Mouse (Mus musculus): ENCODE measurements around the gene Olfr857. TPM values are rescaled to one million over a fixed set of nuclear protein-coding genes. Genes with fewer than 3 reads are reported as not detected.
"Not testable (repeated sequence)": the region's sequence is repeated elsewhere in the genome, so short reads cannot be mapped to it uniquely, and the experiment has no call there.

Gene Olfr857
- not detected in 2 replicates for polyA plus RNA-seq (2015; fragmentation: Nextera tagmentation; extraction: Ambion mirVana)

DNA sequence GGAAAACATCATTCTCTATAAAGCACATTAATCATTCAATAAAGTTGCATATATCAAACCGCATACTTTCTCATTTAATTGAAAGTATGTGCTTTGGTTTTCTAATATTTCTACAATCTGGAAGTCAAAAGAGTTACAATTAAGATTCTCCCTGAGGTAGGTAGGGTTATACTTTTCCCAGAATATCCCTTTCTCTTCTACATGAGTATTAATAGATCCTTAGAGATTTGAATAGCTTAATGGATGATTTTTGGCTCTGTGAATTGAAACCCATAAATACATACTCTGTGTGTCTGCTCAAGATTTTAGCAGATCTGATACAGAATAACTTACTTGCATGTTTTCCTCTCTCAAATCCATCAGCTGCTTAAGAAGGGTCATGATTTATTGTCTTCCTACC is at the start of gene Olfr857:
TSS of gene Olfr857 (plus strand) at position 301 of the 400 bp plus-strand sequence.
- H3K9me3 ChIP-seq: 0 out of 2 replicates have a peak, but pooled peaks cover 2% of the 10 kb centered on the region
- H3K4me1 ChIP-seq: no peaks in the 10 kb centered on the region
- H3K27me3 ChIP-seq: no peaks in the 10 kb centered on the region
- H3K4me2 ChIP-seq: no peak within 1 kb of the TSS
- H3K27ac ChIP-seq: no peak within 1 kb of the TSS
- no peak within 1 kb of the TSS for H3K4me3 ChIP-seq
- WGBS: 83% methylated on average over 1 of the region's 1 CpGs
- no peak for ATAC-seq (ENCODE audit: borderline replicate concordance, extremely low read depth, low FRiP score, low TSS enrichment)
- H3K36me3 ChIP-seq: no peaks in the 10 kb centered on the region
- no peak within 1 kb of the TSS for H3K9ac ChIP-seq

DNA sequence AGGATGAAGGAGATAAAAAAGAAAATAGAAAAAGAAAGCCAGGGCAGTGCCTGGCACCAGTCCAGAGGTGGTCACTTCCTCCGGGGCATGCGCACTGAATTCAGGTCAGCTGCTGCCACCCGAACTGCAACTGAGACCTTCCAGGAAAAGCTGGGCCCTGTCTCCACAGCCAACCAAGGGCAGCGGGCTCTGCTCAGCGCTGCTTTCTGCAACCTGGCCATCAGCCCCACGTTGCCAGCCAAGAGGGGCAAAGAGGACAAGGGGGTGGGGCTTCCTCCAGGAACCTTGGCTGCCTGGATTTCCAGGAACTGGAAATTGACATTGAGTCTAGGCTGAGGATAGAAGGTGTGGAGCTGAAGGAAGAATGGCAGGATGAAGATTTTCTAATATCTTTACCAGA is 19.0 kb upstream of the Olfr857 start:
- H3K27me3 ChIP-seq: no peaks in the 10 kb centered on the region
- no peak for ATAC-seq (ENCODE audit: borderline replicate concordance, extremely low read depth, low FRiP score, low TSS enrichment)
- WGBS: 84% methylated on average over 6 of the region's 6 CpGs
- H3K27ac ChIP-seq: no peak overlapping the region
- no peak overlapping the region for H3K9ac ChIP-seq
- H3K4me1 ChIP-seq: no peaks in the 10 kb centered on the region
- H3K9me3 ChIP-seq: no peaks in the 10 kb centered on the region
- H3K36me3 ChIP-seq: no peaks in the 10 kb centered on the region
- no peak overlapping the region for H3K4me3 ChIP-seq
- no peak overlapping the region for H3K4me2 ChIP-seq

DNA sequence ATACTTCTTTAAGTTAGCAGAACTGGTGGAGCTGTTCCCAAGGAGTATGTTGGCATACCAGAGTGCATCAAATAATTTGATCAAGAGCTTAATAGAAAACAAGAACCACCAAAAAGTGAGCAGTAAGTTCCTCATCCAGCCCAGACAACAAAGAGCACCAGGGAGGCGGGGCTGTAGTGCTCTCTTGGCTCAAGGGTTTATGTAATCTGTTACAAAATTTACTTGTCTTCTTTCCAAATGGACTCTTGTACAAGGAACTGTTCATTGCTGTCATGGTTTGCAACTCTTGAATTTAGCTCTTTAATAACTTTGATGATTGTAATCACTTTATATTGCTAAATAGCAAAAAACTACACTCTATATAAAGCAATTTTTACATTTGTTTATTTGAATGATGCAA is 17.8 kb upstream of the Olfr857 start:
- no peaks in the 10 kb centered on the region for H3K27me3 ChIP-seq
- ATAC-seq (ENCODE audit: borderline replicate concordance, extremely low read depth, low FRiP score, low TSS enrichment): no peak
- no peaks in the 10 kb centered on the region for H3K4me1 ChIP-seq
- no peak overlapping the region for H3K4me3 ChIP-seq
- 68% methylated on average over 1 of the region's 1 CpGs for WGBS
- no peak overlapping the region for H3K9ac ChIP-seq
- no peaks in the 10 kb centered on the region for H3K36me3 ChIP-seq
- H3K27ac ChIP-seq: no peak overlapping the region
- H3K9me3 ChIP-seq: no peaks in the 10 kb centered on the region
- no peak overlapping the region for H3K4me2 ChIP-seq

DNA sequence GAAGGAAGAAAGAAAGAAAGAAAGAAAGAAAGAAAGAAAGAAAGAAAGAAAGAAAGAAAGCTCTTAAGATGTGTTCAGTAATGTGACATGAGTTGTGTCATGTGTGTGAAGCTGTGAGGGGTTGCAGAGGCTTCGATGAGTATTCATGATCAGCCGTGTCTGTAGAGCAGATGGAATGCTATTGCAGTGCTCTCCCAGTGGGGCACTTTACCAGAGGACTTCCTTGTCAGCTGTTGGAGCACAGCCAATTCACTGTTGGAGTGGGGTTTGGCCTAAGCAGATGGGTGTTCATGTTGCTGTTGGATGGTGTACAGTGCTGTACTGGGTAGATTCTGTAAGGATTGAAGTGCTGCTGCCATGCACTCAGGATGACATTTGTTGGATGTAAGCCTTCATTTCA is 16.8 kb upstream of the Olfr857 start:
- Histone ChIP-seq H3K27me3 (no peaks in the 10 kb centered on the region), H3K9ac (no peak overlapping the region), H3K4me3 (no peak overlapping the region), H3K36me3 (no peaks in the 10 kb centered on the region), H3K27ac (no peak overlapping the region), H3K4me2 (no peak overlapping the region), H3K4me1 (no peaks in the 10 kb centered on the region), H3K9me3 (no peaks in the 10 kb centered on the region)
- WGBS: 73% methylated on average over 2 of the region's 2 CpGs
- ATAC-seq (ENCODE audit: borderline replicate concordance, extremely low read depth, low FRiP score, low TSS enrichment): no peak

DNA sequence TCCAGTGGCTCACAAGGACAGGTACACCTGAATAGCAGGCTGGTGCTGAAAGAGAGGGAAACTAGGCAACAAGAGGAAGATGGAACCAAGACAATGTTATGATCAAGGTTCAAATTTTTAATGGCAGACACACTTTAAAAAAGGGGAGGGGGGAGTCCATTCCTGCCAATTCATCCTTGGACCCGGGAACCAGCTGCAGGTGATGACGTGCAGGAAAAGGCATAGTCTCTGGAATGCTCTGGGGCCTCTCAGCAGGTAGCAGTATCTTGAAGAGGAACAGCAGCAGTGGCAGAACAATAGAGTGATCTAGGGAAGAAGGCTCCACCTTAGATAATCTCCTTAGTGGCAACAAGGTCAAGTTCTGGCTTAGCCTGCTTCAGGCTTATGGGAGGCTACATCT is 14.9 kb upstream of the Olfr857 start:
- H3K36me3 ChIP-seq; H3K27ac ChIP-seq; H3K4me1 ChIP-seq; H3K4me3 ChIP-seq; ATAC-seq (ENCODE audit: borderline replicate concordance, extremely low read depth, low FRiP score, low TSS enrichment); H3K27me3 ChIP-seq; H3K9me3 ChIP-seq; H3K4me2 ChIP-seq; H3K9ac ChIP-seq: not testable (repeated sequence)
- 36% methylated on average over 2 of the region's 2 CpGs for WGBS

DNA sequence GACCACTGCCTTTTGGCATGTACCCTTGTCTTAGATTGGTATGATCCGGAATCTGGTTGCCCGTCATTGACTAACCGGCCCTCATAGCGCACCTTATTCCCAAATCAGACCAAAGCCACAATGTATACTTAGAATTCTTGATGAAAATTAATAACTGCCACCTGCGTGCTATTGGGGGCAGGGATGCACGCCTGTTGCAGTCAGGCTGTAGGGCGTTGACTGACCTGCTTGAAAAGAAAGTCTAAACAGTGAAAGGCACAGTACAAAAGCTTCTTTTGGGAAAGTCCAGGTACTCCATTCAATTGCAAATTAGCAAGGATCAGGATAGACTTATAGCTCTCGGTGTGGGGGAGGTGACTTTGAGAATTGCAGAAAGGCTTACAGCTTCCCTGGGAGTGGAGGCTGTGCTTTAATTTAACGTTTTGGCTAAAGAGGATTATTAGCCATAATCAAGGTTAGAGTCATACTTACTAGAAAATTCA is 14.3 kb upstream of the Olfr857 start:
- H3K4me3 ChIP-seq, H3K9me3 ChIP-seq, H3K36me3 ChIP-seq: not testable (repeated sequence)

DNA sequence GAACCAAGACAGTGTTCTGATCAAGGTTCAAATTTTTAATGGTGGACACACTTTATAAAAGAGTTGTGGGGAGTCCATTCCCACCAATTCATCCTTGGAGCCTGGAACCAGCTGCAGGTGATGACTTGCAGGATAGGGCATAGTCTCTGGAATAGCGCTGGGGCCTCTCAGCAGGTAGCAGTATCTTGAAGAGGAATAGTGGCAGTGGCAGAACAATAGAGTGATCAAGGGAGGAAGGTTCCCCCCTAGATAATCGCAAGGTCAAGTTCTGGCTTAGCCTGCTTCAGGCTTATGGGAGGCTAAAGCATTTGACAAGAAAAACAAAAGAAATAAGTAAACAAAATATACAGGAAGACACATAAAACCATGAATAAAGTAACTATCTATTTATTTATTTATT is 4.7 kb upstream of the Olfr857 start:
- not testable (repeated sequence) for H3K4me1 ChIP-seq; H3K4me2 ChIP-seq; H3K27ac ChIP-seq; H3K36me3 ChIP-seq; ATAC-seq (ENCODE audit: borderline replicate concordance, extremely low read depth, low FRiP score, low TSS enrichment); H3K4me3 ChIP-seq; H3K9ac ChIP-seq; H3K9me3 ChIP-seq; H3K27me3 ChIP-seq
- 73% methylated on average over 2 of the region's 2 CpGs for WGBS

More for the DNA sequence above, 14.3 kb upstream of the Olfr857 start:
- H3K4me1 ChIP-seq; H3K4me2 ChIP-seq; H3K27ac ChIP-seq; ATAC-seq (ENCODE audit: borderline replicate concordance, extremely low read depth, low FRiP score, low TSS enrichment); H3K27me3 ChIP-seq; H3K9ac ChIP-seq: not testable (repeated sequence)
- WGBS: 69% methylated on average over 9 of the region's 9 CpGs

Other genes starting within 250 kb of the Olfr857 start
- gene Olfr850, start 231.2 kb upstream of the Olfr857 start, polyA plus RNA-seq (2015; fragmentation: Nextera tagmentation; extraction: Ambion mirVana): not detected in 2 replicates
- not detected in 2 replicates for gene Olfr851, start 216.1 kb upstream of the Olfr857 start, polyA plus RNA-seq (2015; fragmentation: Nextera tagmentation; extraction: Ambion mirVana)
- not detected in 2 replicates for gene Olfr853, start 168.4 kb upstream of the Olfr857 start, polyA plus RNA-seq (2015; fragmentation: Nextera tagmentation; extraction: Ambion mirVana)
- not detected in 2 replicates for gene Olfr854, start 142.1 kb upstream of the Olfr857 start, polyA plus RNA-seq (2015; fragmentation: Nextera tagmentation; extraction: Ambion mirVana)
- gene Olfr855, start 126.8 kb upstream of the Olfr857 start, polyA plus RNA-seq (2015; fragmentation: Nextera tagmentation; extraction: Ambion mirVana): not detected in 2 replicates
- gene Zfp317, start 87.3 kb upstream of the Olfr857 start, polyA plus RNA-seq (2015; fragmentation: Nextera tagmentation; extraction: Ambion mirVana): 26.3 and 27.3 TPM in 2 replicates
- not detected in 2 replicates for gene Olfr58, start 70.8 kb downstream of the Olfr857 start, polyA plus RNA-seq (2015; fragmentation: Nextera tagmentation; extraction: Ambion mirVana)
- gene Olfr859, start 95.5 kb downstream of the Olfr857 start, polyA plus RNA-seq (2015; fragmentation: Nextera tagmentation; extraction: Ambion mirVana): not detected in 2 replicates
- not detected in 2 replicates for gene Olfr860, start 140.3 kb downstream of the Olfr857 start, polyA plus RNA-seq (2015; fragmentation: Nextera tagmentation; extraction: Ambion mirVana)
- gene Olfr862, start 178.6 kb downstream of the Olfr857 start, polyA plus RNA-seq (2015; fragmentation: Nextera tagmentation; extraction: Ambion mirVana): not detected in 2 replicates
- gene Olfr77, start 207.4 kb downstream of the Olfr857 start, polyA plus RNA-seq (2015; fragmentation: Nextera tagmentation; extraction: Ambion mirVana): 0.20 and 0.24 TPM in 2 replicates

Data from lung, embryonic 15.5 days (tissue).